Mouse (Mus musculus) testis, adult 2 months (tissue): ENCODE measurements around the gene Tmem102.

ENCODE experiments used
- CTCF ChIP-seq: fragments of 200-500 bp; IDR thresholded peaks from 2 replicates; pipeline ENCODE4 v1.5.1; 2012; ENCODE audit warnings: low read depth, mild to moderate bottlenecking, inconsistent platforms, low read length, moderate library complexity; ENCODE audit not compliant: control insufficient read depth, insufficient read depth, insufficient replicate concordance
- POLR2A ChIP-seq: fragments of 200-500 bp; IDR thresholded peaks from 2 replicates; pipeline ENCODE4 v1.6.1; 2012; ENCODE audit warnings: low read depth, mild to moderate bottlenecking, inconsistent platforms, low read length, moderate library complexity; ENCODE audit not compliant: control insufficient read depth

DNA sequence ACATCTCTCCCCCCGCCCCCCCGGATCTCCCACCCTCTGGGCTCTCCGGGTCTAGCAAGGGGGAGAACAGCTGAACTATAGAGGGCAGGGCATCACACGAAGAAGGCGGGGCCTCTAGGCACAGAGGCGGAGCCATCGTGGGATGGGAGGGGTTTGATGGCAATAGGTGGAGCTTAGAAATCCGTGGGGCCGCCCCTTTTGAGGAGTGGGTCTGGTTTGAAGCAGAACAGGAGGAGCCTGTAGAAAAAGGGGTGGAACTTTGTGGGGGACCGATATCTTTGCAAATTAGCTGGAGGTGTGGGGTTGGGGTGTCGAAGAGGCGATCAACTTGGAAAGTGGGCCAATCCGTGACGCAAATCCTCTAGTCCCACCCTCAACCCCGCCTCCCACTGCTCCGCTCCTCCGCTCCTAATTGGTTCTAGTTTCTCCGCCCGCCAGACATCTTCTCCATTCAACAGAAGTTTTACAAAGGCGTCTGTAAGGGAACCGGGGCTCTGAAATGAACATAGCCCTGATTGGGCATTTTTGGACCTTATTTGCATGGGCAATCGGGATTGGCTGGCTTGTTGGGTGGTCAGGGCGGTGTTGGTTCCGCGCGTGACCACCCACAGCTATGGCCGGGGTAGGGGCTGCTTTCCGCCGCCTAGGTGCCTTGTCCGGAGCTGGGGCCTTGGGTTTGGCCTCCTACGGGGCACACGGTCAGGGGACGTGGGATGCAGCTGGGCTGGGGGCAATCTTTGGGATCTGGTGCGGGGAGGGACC, 32.7 kb upstream of the Tmem102 start, which contains the start of gene Tmem256:
- TF ChIP-seq POLR2A = no peak; the same call in 1 of the 2 replicates
- no peak for TF ChIP-seq CTCF
